Mouse (Mus musculus): ENCODE data around the gene Atp2c1. TPM values are rescaled to one million over a fixed set of nuclear protein-coding genes. Genes with fewer than 3 reads are reported as not detected.
A peak's percentile ranks its signal among the peaks of the same experiment; 100 is the strongest.

Gene Atp2c1
- 108 and 136 TPM in 2 replicates for polyA plus RNA-seq (2015; fragmentation: Nextera tagmentation; extraction: Ambion mirVana)

- H3K4me2 ChIP-seq (ENCODE audit: low read length): no peak within 1 kb of the TSS
Observed at GRCm38 (mm10) chr9:105527219-105527618, at the start of gene Atp2c1. TSS of gene Atp2c1 (minus strand) at chr9:105527319.

DNA sequence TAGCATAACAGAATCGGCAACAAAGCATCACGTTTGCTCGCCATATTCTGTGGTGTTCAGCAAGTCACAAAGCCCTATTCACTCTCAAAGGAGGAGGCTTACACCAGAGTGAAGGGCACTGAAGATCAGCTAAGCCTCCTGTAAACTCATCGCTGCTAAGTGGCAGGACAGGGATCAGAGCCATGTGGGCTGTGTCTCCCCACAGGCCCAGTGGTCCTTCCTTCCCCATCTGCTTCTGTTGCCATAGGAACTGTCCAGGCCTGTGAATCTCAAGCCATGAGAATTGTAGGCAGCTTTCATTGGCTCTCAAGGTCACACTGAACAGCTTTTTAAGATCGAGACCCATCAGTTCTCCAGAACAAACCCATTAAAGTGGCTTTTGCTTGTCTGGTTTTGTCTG is 30.3 kb upstream of the Atp2c1 start:
- H3K27ac ChIP-seq (ENCODE audit: low read length): no peak overlapping the region
- peaks cover 16% of the 10 kb centered on the region for H3K4me1 ChIP-seq (ENCODE audit: control insufficient read depth, insufficient read depth, low read length)
- ATAC-seq: no peak
- no peaks in the 10 kb centered on the region for H3K9me3 ChIP-seq (replicated peaks; ENCODE audit: control insufficient read depth, low read length, poor library complexity, severe bottlenecking)
- WGBS: 61% methylated on average over 5 of the region's 5 CpGs
- H3K27me3 ChIP-seq (ENCODE audit: control insufficient read depth, insufficient read depth, low read depth, low read length): no peaks in the 10 kb centered on the region
- no peaks in the 10 kb centered on the region for H3K36me3 ChIP-seq (ENCODE audit: control insufficient read depth, insufficient read depth, low read length)
- H3K9ac ChIP-seq (ENCODE audit: low read depth, low read length): no peak overlapping the region
- no peak overlapping the region for H3K4me3 ChIP-seq (ENCODE audit: low read depth, low read length)
- no peak overlapping the region for H3K4me2 ChIP-seq (ENCODE audit: low read length)

More at GRCm38 (mm10) chr9:105527219-105527618, at the start of gene Atp2c1:
- Histone ChIP-seq H3K9ac (ENCODE audit: low read depth, low read length) (no peak within 1 kb of the TSS), H3K27me3 (ENCODE audit: control insufficient read depth, insufficient read depth, low read depth, low read length) (no peaks in the 10 kb centered on the region), H3K36me3 (ENCODE audit: control insufficient read depth, insufficient read depth, low read length) (no peaks in the 10 kb centered on the region), H3K9me3 (replicated peaks; ENCODE audit: control insufficient read depth, low read length, poor library complexity, severe bottlenecking) (no peaks in the 10 kb centered on the region), H3K27ac (ENCODE audit: low read length) (no peak within 1 kb of the TSS), H3K4me1 (ENCODE audit: control insufficient read depth, insufficient read depth, low read length) (peaks cover 9% of the 10 kb centered on the region), H3K4me3 (ENCODE audit: low read depth, low read length) (no peak within 1 kb of the TSS)
- no peak for ATAC-seq
- 91% methylated on average over 12 of the region's 12 CpGs for WGBS

- Histone ChIP-seq H3K27ac (ENCODE audit: low read length) (no peak overlapping the region), H3K27me3 (ENCODE audit: control insufficient read depth, insufficient read depth, low read depth, low read length) (no peaks in the 10 kb centered on the region), H3K4me1 (ENCODE audit: control insufficient read depth, insufficient read depth, low read length) (peaks cover 16% of the 10 kb centered on the region), H3K4me3 (ENCODE audit: low read depth, low read length) (no peak overlapping the region), H3K4me2 (ENCODE audit: low read length) (no peak overlapping the region), H3K36me3 (ENCODE audit: control insufficient read depth, insufficient read depth, low read length) (no peaks in the 10 kb centered on the region), H3K9ac (ENCODE audit: low read depth, low read length) (no peak overlapping the region), H3K9me3 (replicated peaks; ENCODE audit: control insufficient read depth, low read length, poor library complexity, severe bottlenecking) (no peaks in the 10 kb centered on the region)
- WGBS: 62% methylated on average over 8 of the region's 8 CpGs
- no peak for ATAC-seq
Observed at GRCm38 (mm10) chr9:105556141-105556735, 29.1 kb upstream of the Atp2c1 start.

DNA sequence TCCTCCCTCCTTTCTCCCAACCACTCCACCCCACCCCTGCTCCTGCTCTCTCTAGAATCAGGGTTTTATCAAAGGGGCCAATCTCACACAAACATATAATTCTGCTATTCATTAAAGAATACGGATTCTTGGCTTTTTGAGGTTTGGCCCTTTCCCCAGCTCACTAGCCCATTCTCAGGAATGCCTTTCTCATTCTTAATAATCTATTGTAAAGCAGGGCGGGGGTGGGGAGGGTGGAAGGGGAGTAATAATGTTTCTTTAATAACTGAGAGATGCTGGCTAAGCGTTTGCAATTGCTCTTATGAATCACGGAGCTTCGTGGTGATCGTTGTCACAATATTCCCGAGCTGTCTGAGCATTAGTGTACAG is 27.3 kb upstream of the Atp2c1 start:
- ATAC-seq: no peak
- peaks cover 16% of the 10 kb centered on the region for H3K4me1 ChIP-seq (ENCODE audit: control insufficient read depth, insufficient read depth, low read length)
- H3K36me3 ChIP-seq (ENCODE audit: control insufficient read depth, insufficient read depth, low read length): no peaks in the 10 kb centered on the region
- peak overlapping the region; percentile 26 for H3K4me2 ChIP-seq (ENCODE audit: low read length)
- WGBS: 48% methylated on average over 7 of the region's 7 CpGs
- H3K27me3 ChIP-seq (ENCODE audit: control insufficient read depth, insufficient read depth, low read depth, low read length): no peaks in the 10 kb centered on the region
- 0 out of 2 replicates have a peak overlapping the region, but pooled peaks have one; percentile 7 for H3K9ac ChIP-seq (ENCODE audit: low read depth, low read length)
- peak overlapping the region; percentile 66 for H3K27ac ChIP-seq (ENCODE audit: low read length)
- no peak overlapping the region for H3K4me3 ChIP-seq (ENCODE audit: low read depth, low read length)
- no peaks in the 10 kb centered on the region for H3K9me3 ChIP-seq (replicated peaks; ENCODE audit: control insufficient read depth, low read length, poor library complexity, severe bottlenecking)

DNA sequence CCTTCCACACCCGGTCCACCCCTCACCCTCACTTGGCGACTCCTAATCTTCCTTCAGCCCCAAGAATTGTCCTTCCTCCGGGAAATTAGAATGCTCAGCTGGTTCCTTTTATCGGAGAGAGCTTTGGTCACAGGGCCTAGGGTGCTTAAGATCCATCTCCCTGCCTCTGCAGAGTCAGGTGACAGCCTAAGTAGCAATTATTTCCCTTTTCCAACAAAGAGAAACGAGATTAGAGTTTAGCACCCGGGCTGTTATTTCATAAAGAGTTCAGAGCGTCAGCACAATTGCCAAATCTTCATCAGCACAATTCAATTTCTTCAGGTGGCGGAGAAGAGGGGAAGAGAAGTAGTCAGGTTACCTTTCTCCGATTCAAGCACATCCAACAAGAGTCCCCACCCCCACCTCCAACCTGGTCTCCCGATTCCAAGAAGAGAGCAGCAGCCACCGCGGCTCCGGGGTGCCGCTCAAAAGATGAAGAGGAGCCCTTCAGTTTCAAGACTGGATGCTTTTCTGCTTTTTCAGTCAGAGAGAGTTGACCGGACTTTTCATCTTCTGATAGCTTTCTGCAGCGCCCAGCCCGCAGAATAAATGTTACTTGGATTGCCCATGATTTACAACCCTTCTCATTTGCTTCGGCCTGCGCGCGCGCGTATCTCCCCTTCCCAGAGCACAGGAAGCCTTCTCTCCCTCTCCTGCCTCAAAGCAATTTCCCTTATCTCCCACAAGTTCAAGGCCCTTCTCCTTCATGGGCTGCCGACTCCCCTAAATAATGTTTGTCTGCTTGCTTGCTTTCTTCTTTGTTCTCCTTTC is 26.7 kb upstream of the Atp2c1 start:
- ATAC-seq: no peak
- 12% methylated on average over 24 of the region's 24 CpGs for WGBS
- Histone ChIP-seq H3K4me2 (ENCODE audit: low read length) (peak overlapping the region; percentile 26), H3K4me1 (ENCODE audit: control insufficient read depth, insufficient read depth, low read length) (peaks cover 16% of the 10 kb centered on the region), H3K9ac (ENCODE audit: low read depth, low read length) (0 out of 2 replicates have a peak overlapping the region, but pooled peaks have one; percentile 7), H3K4me3 (ENCODE audit: low read depth, low read length) (peak overlapping the region; percentile 5; the same call in 1 of the 2 replicates), H3K9me3 (replicated peaks; ENCODE audit: control insufficient read depth, low read length, poor library complexity, severe bottlenecking) (no peaks in the 10 kb centered on the region), H3K36me3 (ENCODE audit: control insufficient read depth, insufficient read depth, low read length) (no peaks in the 10 kb centered on the region), H3K27me3 (ENCODE audit: control insufficient read depth, insufficient read depth, low read depth, low read length) (no peaks in the 10 kb centered on the region), H3K27ac (ENCODE audit: low read length) (peak overlapping the region; percentile 66)

GRCm38 (mm10) chr9:105551407-105551806 is 24.3 kb upstream of the Atp2c1 start:
- no peaks in the 10 kb centered on the region for H3K9me3 ChIP-seq (replicated peaks; ENCODE audit: control insufficient read depth, low read length, poor library complexity, severe bottlenecking)
- no peak for ATAC-seq
- H3K9ac ChIP-seq (ENCODE audit: low read depth, low read length): no peak overlapping the region
- 58% methylated on average over 4 of the region's 4 CpGs for WGBS
- H3K27me3 ChIP-seq (ENCODE audit: control insufficient read depth, insufficient read depth, low read depth, low read length): no peaks in the 10 kb centered on the region
- H3K4me1 ChIP-seq (ENCODE audit: control insufficient read depth, insufficient read depth, low read length): peaks cover 16% of the 10 kb centered on the region
- H3K4me2 ChIP-seq (ENCODE audit: low read length): no peak overlapping the region
- H3K4me3 ChIP-seq (ENCODE audit: low read depth, low read length): no peak overlapping the region
- no peak overlapping the region for H3K27ac ChIP-seq (ENCODE audit: low read length)
- no peaks in the 10 kb centered on the region for H3K36me3 ChIP-seq (ENCODE audit: control insufficient read depth, insufficient read depth, low read length)

- ATAC-seq: no peak
Observed at GRCm38 (mm10) chr9:105549096-105549495, 22.0 kb upstream of the Atp2c1 start.

DNA sequence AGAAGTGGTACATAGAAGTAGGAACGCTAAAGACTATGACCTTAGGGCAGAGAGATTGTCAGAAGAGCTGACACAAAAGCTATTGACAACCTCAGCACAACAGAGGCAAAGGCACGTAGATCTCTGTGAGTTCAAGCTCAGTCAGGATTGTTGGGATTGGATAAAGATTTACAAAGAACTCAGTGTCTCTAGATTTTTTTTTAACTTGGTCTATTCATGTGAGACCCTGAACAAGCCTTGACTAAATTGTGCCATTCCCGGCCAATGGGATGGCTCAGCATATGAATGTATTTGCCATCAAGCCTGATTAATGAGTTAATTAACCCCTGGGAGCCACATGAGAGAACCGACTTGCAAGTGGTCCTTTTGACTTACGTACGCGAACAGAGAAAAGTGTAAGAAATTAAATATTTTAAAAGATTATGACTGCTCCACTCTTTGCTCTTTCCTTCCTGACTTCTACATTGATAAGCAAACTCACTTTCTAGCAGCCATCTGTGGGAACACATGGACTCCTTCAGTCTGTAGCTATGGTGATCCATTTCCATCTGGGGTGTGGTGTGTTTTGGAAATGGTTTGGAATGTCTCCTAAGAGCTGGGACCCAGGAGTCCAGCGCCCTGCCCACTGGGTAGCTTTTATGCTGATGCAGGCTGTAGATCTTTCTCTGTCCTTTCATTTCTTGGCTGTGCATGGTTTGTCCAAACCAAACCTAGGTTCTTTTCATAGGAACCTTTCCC is 17.1 kb upstream of the Atp2c1 start:
- Histone ChIP-seq H3K27ac (ENCODE audit: low read length) (no peak overlapping the region), H3K27me3 (ENCODE audit: control insufficient read depth, insufficient read depth, low read depth, low read length) (no peaks in the 10 kb centered on the region), H3K36me3 (ENCODE audit: control insufficient read depth, insufficient read depth, low read length) (no peaks in the 10 kb centered on the region), H3K4me3 (ENCODE audit: low read depth, low read length) (no peak overlapping the region), H3K4me2 (ENCODE audit: low read length) (no peak overlapping the region), H3K9ac (ENCODE audit: low read depth, low read length) (no peak overlapping the region), H3K9me3 (replicated peaks; ENCODE audit: control insufficient read depth, low read length, poor library complexity, severe bottlenecking) (no peaks in the 10 kb centered on the region; the same call in 1 of the 2 replicates), H3K4me1 (ENCODE audit: control insufficient read depth, insufficient read depth, low read length) (no peaks in the 10 kb centered on the region)
- 73% methylated on average over 8 of the region's 8 CpGs for WGBS
- no peak for ATAC-seq

More at GRCm38 (mm10) chr9:105549096-105549495, 22.0 kb upstream of the Atp2c1 start:
- Histone ChIP-seq H3K36me3 (ENCODE audit: control insufficient read depth, insufficient read depth, low read length) (no peaks in the 10 kb centered on the region), H3K27ac (ENCODE audit: low read length) (no peak overlapping the region), H3K9me3 (replicated peaks; ENCODE audit: control insufficient read depth, low read length, poor library complexity, severe bottlenecking) (no peaks in the 10 kb centered on the region), H3K4me2 (ENCODE audit: low read length) (no peak overlapping the region), H3K9ac (ENCODE audit: low read depth, low read length) (no peak overlapping the region), H3K4me1 (ENCODE audit: control insufficient read depth, insufficient read depth, low read length) (peaks cover 9% of the 10 kb centered on the region), H3K4me3 (ENCODE audit: low read depth, low read length) (no peak overlapping the region), H3K27me3 (ENCODE audit: control insufficient read depth, insufficient read depth, low read depth, low read length) (no peaks in the 10 kb centered on the region)
- 72% methylated on average over 6 of the region's 6 CpGs for WGBS

All from midbrain, embryonic 16.5 days (tissue).